Mouse (Mus musculus): ENCODE measurements at regions not wholly inside any gene's neighbourhood (a gene's known extent, or its start where the extent isn't known, plus 50 kb on each side); places are given as distances from the start of the nearest gene placed in this dataset.
A peak's percentile ranks its signal among the peaks of the same experiment; 100 is the strongest.

DNA sequence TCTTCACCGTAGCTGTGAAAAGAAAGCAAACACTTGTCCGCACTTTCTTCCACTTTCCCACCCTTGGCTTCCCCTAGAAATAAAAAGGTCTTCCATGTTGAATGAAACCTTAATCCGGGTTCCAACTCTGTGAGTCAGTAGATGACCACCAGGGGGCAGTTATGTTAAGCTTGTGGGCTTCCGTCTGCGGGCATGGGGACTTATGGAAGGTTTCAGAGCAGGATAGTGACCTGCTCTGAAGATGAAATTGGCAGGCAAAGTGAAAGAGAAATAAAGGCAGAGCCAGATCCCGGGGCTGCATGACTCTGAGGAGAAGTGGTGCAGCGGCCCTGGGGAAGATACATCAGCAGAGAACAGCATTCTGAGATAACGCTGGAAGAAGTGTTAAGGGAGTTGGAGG, 139.1 kb downstream of the Ndfip2 start:
- peak; percentile 59 for DNase-seq

- no peak for DNase-seq
Observed at GRCm38 (mm10) chr14:105392079-105392813, 133.9 kb downstream of the Ndfip2 start.

DNA sequence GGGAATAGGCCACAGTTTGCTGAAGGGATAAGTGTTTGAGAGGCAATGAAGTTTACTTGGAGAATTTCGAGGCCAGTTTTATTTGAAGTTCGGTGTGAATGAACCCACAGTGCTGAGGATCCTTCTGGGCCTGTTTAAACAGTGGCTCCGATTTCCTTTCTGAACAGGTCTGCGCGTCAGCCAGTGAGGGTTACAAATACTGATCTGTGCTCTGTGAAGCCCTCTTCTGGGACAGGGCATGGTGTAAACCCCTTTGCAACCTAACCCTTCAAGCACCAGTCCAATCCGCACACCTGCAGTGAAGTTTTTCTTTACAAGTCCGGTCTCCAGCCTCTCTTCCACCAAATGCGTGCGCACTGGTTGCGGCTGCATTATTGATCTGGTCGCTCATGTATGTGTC, 133.1 kb downstream of the Ndfip2 start:
- DNase-seq = no peak

DNA sequence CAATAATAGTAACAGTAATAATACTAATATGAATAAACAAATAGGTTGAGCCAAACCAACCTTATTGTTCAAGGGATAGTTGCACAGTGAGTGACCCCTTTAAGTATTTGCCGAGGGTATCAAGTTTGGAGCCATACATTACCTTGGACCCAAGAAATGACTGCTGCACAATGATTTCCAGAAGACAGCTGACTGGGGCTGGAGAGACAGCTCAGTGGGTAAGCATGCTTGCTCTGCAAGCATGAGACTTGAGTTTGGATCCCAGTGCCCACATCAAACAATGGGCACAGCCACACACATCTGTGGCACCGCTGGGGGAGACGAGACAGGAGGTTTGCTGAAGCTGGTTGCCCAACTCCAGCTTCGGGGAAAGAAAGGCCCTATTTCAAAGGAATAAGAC, 126.7 kb downstream of the Ndfip2 start:
- DNase-seq = no peak

DNA sequence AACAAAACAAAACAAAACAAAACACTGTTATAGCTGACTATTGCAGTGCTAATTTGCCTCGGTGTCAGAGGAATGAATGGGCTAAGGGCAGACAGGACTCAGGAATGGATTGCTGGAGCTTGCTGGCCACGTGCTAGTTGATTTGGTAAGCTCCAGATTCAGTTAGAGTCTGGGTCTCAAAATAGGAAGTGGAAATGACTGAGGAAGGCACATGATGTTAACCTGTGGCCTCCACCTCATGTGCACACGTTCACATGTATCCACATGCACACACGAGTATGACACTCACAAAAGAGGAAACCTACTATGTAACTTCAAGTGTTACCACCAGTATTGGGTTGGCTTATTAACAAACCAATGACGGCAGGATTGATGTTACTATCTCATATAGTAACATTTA, 125.0 kb downstream of the Ndfip2 start:
- no peak for DNase-seq

- no peak for DNase-seq
Observed at GRCm38 (mm10) chr14:105380101-105380500, 121.7 kb downstream of the Ndfip2 start.

GRCm38 (mm10) chr14:105377770-105378169, 119.4 kb downstream of the Ndfip2 start:
- DNase-seq = peak; percentile 16

DNA sequence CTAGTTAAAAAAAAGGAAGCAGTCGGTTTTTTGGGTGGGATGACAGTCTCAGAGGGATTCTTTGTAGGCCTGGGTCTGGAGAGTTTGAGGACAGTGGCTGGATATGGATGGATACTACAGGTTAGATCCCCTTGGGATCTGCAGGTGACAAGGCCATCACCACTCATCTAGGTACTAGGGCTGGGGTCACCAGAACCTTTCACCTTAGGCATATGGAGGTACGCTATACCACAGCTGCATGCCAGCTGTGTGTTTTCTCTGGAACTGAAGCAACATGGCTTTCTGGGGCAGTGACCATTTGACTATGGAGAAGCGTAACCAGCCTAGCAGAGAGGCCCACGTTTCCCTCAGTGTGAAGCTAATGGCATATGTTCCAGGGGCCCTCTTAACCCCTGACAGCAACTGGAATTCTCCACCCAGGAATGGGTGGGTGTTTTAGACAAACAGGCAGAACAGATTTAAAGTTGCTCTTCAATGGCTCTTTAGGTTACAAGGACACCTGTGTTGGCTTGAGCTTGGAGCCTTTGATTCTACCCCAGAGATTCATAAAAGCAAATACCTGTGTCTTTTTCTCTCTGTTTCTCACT, 118.8 kb downstream of the Ndfip2 start:
- DNase-seq = no peak

DNA sequence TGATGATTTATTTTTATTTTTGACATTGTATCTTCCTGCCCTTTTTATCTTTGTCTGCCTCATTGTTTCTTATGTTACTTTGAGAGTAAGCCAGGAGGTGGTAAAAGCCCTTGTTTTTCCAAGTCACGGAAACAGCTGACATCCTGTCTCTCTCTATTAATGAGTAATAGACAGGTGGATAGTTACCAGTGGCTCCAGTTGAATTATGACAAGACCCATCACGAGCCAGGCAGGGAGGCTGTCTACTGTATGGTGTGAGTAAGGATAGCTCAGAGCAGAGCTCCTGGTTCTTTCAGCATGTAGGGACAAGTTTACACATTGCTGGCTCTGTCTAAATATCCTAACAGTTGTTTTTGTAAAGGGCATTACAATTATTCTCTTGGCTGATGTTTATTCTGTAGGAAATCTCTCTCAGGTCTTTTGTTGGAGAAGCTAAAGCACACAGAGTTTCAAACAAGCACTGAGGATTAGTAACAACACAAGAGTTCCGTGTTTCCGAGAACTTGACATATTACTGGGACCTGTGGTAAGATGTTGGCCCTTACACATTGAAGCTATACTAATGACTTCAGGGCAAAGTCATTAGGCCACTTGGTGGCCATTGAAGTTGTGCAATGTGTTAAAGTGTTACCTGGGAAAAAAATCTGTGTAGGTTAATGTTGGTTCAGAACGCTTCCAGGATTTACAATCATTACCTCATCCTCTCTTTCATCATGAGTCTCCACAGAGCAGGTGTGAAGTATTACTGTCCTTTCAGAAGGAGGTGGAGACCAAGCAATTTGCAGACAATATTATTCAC, 111.5 kb downstream of the Ndfip2 start:
- no peak for DNase-seq

DNA sequence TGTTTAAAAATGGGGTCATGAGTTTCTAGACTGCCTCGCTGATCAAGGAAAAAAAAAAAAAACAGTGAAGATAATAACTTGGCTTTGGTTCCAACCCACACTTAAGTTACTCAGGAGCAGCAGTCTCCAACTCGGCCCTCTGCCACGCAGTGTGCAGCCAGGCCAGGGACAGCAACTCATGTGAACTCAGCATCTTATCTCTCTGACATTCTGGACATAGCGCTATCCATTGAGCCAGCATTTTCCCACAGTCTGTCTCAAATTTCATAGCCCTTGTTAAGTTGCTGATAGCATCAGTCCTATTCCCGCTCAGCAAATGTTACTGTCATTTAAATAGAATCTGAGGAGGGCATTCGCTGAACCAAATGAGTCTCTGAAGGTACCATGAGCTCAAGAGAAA, 102.2 kb downstream of the Ndfip2 start:
- DNase-seq = peak; percentile 10

- no peak for DNase-seq
Observed at GRCm38 (mm10) chr14:105359829-105360228, 101.5 kb downstream of the Ndfip2 start.

Data from liver (tissue).